Mouse (Mus musculus): Measurements from ENCODE around the gene 1810062G17Rik. TPM values are rescaled to one million over a fixed set of nuclear protein-coding genes. Genes with fewer than 3 reads are reported as not detected.

The 1810062G17Rik gene
- polyA plus RNA-seq, 1 experiment from 2014 or later = 2.8 TPM

- Histone ChIP-seq H3K9me3 (replicated peaks; ENCODE audit: control insufficient read depth, low read length) (no peaks in the 10 kb centered on the region), H3K4me2 (ENCODE audit: low read depth, low read length) (no peak overlapping the region), H3K4me1 (ENCODE audit: control insufficient read depth, insufficient read depth, low read length) (peaks cover 4% of the 10 kb centered on the region; the same call in 1 of the 2 replicates), H3K27ac (ENCODE audit: low read length) (no peak overlapping the region), H3K27me3 (ENCODE audit: control insufficient read depth, insufficient read depth, low read length) (no peaks in the 10 kb centered on the region; the same call in 1 of the 2 replicates), H3K36me3 (ENCODE audit: control insufficient read depth, insufficient read depth, low read length) (no peaks in the 10 kb centered on the region), H3K4me3 (replicated peaks; ENCODE audit: low read length) (no peak overlapping the region), H3K9ac (ENCODE audit: low read length) (no peak overlapping the region)
- no peak for ATAC-seq (ENCODE audit: insufficient read depth, low FRiP score)
- WGBS = 77% methylated on average over 2 of the region's 2 CpGs
Measured at GRCm38 (mm10) chr3:36494613-36495012, 18.9 kb downstream of the 1810062G17Rik start.

- H3K9me3 ChIP-seq (replicated peaks; ENCODE audit: control insufficient read depth, low read length) = no peaks in the 10 kb centered on the region
- 0 out of 2 replicates have a peak overlapping the region, but pooled peaks have one; percentile 13 for H3K4me3 ChIP-seq (replicated peaks; ENCODE audit: low read length)
- H3K4me1 ChIP-seq (ENCODE audit: control insufficient read depth, insufficient read depth, low read length) = peaks cover 4% of the 10 kb centered on the region; the same call in 1 of the 2 replicates
- 12% methylated on average over 6 of the region's 6 CpGs for WGBS
- peak; percentile 57; the same call in 1 of the 2 replicates for ATAC-seq (ENCODE audit: insufficient read depth, low FRiP score)
- no peak overlapping the region for H3K27ac ChIP-seq (ENCODE audit: low read length)
- no peaks in the 10 kb centered on the region for H3K36me3 ChIP-seq (ENCODE audit: control insufficient read depth, insufficient read depth, low read length)
- peak overlapping the region; percentile 39 for H3K4me2 ChIP-seq (ENCODE audit: low read depth, low read length)
- H3K27me3 ChIP-seq (ENCODE audit: control insufficient read depth, insufficient read depth, low read length) = no peaks in the 10 kb centered on the region; the same call in 1 of the 2 replicates
- no peak overlapping the region; the same call in 1 of the 2 replicates for H3K9ac ChIP-seq (ENCODE audit: low read length)
Measured at GRCm38 (mm10) chr3:36495436-36495835, 19.7 kb downstream of the 1810062G17Rik start.

GRCm38 (mm10) chr3:36496273-36496672, 20.5 kb downstream of the 1810062G17Rik start:
- H3K27ac ChIP-seq (ENCODE audit: low read length) = no peak overlapping the region
- no peaks in the 10 kb centered on the region for H3K9me3 ChIP-seq (replicated peaks; ENCODE audit: control insufficient read depth, low read length)
- H3K9ac ChIP-seq (ENCODE audit: low read length) = no peak overlapping the region
- no peak overlapping the region for H3K4me2 ChIP-seq (ENCODE audit: low read depth, low read length)
- H3K4me1 ChIP-seq (ENCODE audit: control insufficient read depth, insufficient read depth, low read length) = peaks cover 4% of the 10 kb centered on the region; the same call in 1 of the 2 replicates
- H3K36me3 ChIP-seq (ENCODE audit: control insufficient read depth, insufficient read depth, low read length) = no peaks in the 10 kb centered on the region
- 86% methylated on average over 9 of the region's 9 CpGs for WGBS
- H3K27me3 ChIP-seq (ENCODE audit: control insufficient read depth, insufficient read depth, low read length) = no peaks in the 10 kb centered on the region; the same call in 1 of the 2 replicates
- no peak overlapping the region for H3K4me3 ChIP-seq (replicated peaks; ENCODE audit: low read length)
- ATAC-seq (ENCODE audit: insufficient read depth, low FRiP score) = no peak

- H3K9ac ChIP-seq (ENCODE audit: low read length) = peak overlapping the region; percentile 40; the same call in 1 of the 2 replicates
- no peaks in the 10 kb centered on the region; the same call in 1 of the 2 replicates for H3K27me3 ChIP-seq (ENCODE audit: control insufficient read depth, insufficient read depth, low read length)
- no peak for ATAC-seq (ENCODE audit: insufficient read depth, low FRiP score)
- H3K4me3 ChIP-seq (replicated peaks; ENCODE audit: low read length) = no peak overlapping the region
- 0 out of 2 replicates have a peak overlapping the region, but pooled peaks have one; percentile 9 for H3K4me2 ChIP-seq (ENCODE audit: low read depth, low read length)
- no peaks in the 10 kb centered on the region for H3K9me3 ChIP-seq (replicated peaks; ENCODE audit: control insufficient read depth, low read length)
- H3K36me3 ChIP-seq (ENCODE audit: control insufficient read depth, insufficient read depth, low read length) = no peaks in the 10 kb centered on the region
- H3K4me1 ChIP-seq (ENCODE audit: control insufficient read depth, insufficient read depth, low read length) = peaks cover 4% of the 10 kb centered on the region; the same call in 1 of the 2 replicates
- no peak overlapping the region for H3K27ac ChIP-seq (ENCODE audit: low read length)
- 18% methylated on average over 14 of the region's 14 CpGs for WGBS
Measured at GRCm38 (mm10) chr3:36496746-36497145, 21.0 kb downstream of the 1810062G17Rik start.

- WGBS = 86% methylated on average over 6 of the region's 6 CpGs
- H3K4me3 ChIP-seq (replicated peaks; ENCODE audit: low read length) = no peak overlapping the region
- no peaks in the 10 kb centered on the region for H3K9me3 ChIP-seq (replicated peaks; ENCODE audit: control insufficient read depth, low read length)
- ATAC-seq (ENCODE audit: insufficient read depth, low FRiP score) = no peak
- no peaks in the 10 kb centered on the region for H3K36me3 ChIP-seq (ENCODE audit: control insufficient read depth, insufficient read depth, low read length)
- no peak overlapping the region for H3K27ac ChIP-seq (ENCODE audit: low read length)
- no peak overlapping the region for H3K9ac ChIP-seq (ENCODE audit: low read length)
- no peaks in the 10 kb centered on the region; the same call in 1 of the 2 replicates for H3K27me3 ChIP-seq (ENCODE audit: control insufficient read depth, insufficient read depth, low read length)
- H3K4me2 ChIP-seq (ENCODE audit: low read depth, low read length) = no peak overlapping the region
- peaks cover 4% of the 10 kb centered on the region; the same call in 1 of the 2 replicates for H3K4me1 ChIP-seq (ENCODE audit: control insufficient read depth, insufficient read depth, low read length)
Measured at GRCm38 (mm10) chr3:36498224-36498623, 22.5 kb downstream of the 1810062G17Rik start.

GRCm38 (mm10) chr3:36499418-36499817, 23.7 kb downstream of the 1810062G17Rik start:
- 94% methylated on average over 7 of the region's 7 CpGs for WGBS
- no peaks in the 10 kb centered on the region for H3K36me3 ChIP-seq (ENCODE audit: control insufficient read depth, insufficient read depth, low read length)
- H3K4me1 ChIP-seq (ENCODE audit: control insufficient read depth, insufficient read depth, low read length) = peaks cover 4% of the 10 kb centered on the region; the same call in 1 of the 2 replicates
- no peak overlapping the region for H3K4me2 ChIP-seq (ENCODE audit: low read depth, low read length)
- no peak for ATAC-seq (ENCODE audit: insufficient read depth, low FRiP score)
- H3K4me3 ChIP-seq (replicated peaks; ENCODE audit: low read length) = no peak overlapping the region
- no peak overlapping the region for H3K27ac ChIP-seq (ENCODE audit: low read length)
- H3K27me3 ChIP-seq (ENCODE audit: control insufficient read depth, insufficient read depth, low read length) = no peaks in the 10 kb centered on the region; the same call in 1 of the 2 replicates
- no peak overlapping the region for H3K9ac ChIP-seq (ENCODE audit: low read length)
- H3K9me3 ChIP-seq (replicated peaks; ENCODE audit: control insufficient read depth, low read length) = no peaks in the 10 kb centered on the region

GRCm38 (mm10) chr3:36500976-36501375, 25.2 kb downstream of the 1810062G17Rik start:
- no peaks in the 10 kb centered on the region for H3K36me3 ChIP-seq (ENCODE audit: control insufficient read depth, insufficient read depth, low read length)
- H3K4me2 ChIP-seq (ENCODE audit: low read depth, low read length) = no peak overlapping the region
- no peak for ATAC-seq (ENCODE audit: insufficient read depth, low FRiP score)
- no peaks in the 10 kb centered on the region for H3K9me3 ChIP-seq (replicated peaks; ENCODE audit: control insufficient read depth, low read length)
- peaks cover 4% of the 10 kb centered on the region; the same call in 1 of the 2 replicates for H3K4me1 ChIP-seq (ENCODE audit: control insufficient read depth, insufficient read depth, low read length)
- 81% methylated on average over 8 of the region's 8 CpGs for WGBS
- H3K27me3 ChIP-seq (ENCODE audit: control insufficient read depth, insufficient read depth, low read length) = no peaks in the 10 kb centered on the region; the same call in 1 of the 2 replicates
- no peak overlapping the region for H3K4me3 ChIP-seq (replicated peaks; ENCODE audit: low read length)
- H3K27ac ChIP-seq (ENCODE audit: low read length) = no peak overlapping the region
- no peak overlapping the region for H3K9ac ChIP-seq (ENCODE audit: low read length)

GRCm38 (mm10) chr3:36501546-36501945, 25.8 kb downstream of the 1810062G17Rik start:
- no peak overlapping the region for H3K9ac ChIP-seq (ENCODE audit: low read length)
- H3K27ac ChIP-seq (ENCODE audit: low read length) = no peak overlapping the region
- peaks cover 2% of the 10 kb centered on the region; the same call in 1 of the 2 replicates for H3K4me1 ChIP-seq (ENCODE audit: control insufficient read depth, insufficient read depth, low read length)
- H3K36me3 ChIP-seq (ENCODE audit: control insufficient read depth, insufficient read depth, low read length) = no peaks in the 10 kb centered on the region
- H3K9me3 ChIP-seq (replicated peaks; ENCODE audit: control insufficient read depth, low read length) = no peaks in the 10 kb centered on the region
- ATAC-seq (ENCODE audit: insufficient read depth, low FRiP score) = no peak
- no peaks in the 10 kb centered on the region; the same call in 1 of the 2 replicates for H3K27me3 ChIP-seq (ENCODE audit: control insufficient read depth, insufficient read depth, low read length)
- no peak overlapping the region for H3K4me2 ChIP-seq (ENCODE audit: low read depth, low read length)
- 72% methylated on average over 7 of the region's 7 CpGs for WGBS
- no peak overlapping the region for H3K4me3 ChIP-seq (replicated peaks; ENCODE audit: low read length)

- H3K4me2 ChIP-seq (ENCODE audit: low read depth, low read length) = no peak overlapping the region
- H3K9ac ChIP-seq (ENCODE audit: low read length) = no peak overlapping the region
- H3K27ac ChIP-seq (ENCODE audit: low read length) = no peak overlapping the region
- no peaks in the 10 kb centered on the region for H3K4me1 ChIP-seq (ENCODE audit: control insufficient read depth, insufficient read depth, low read length)
- 74% methylated on average over 8 of the region's 8 CpGs for WGBS
- no peak overlapping the region for H3K4me3 ChIP-seq (replicated peaks; ENCODE audit: low read length)
- H3K36me3 ChIP-seq (ENCODE audit: control insufficient read depth, insufficient read depth, low read length) = no peaks in the 10 kb centered on the region
- H3K27me3 ChIP-seq (ENCODE audit: control insufficient read depth, insufficient read depth, low read length) = no peaks in the 10 kb centered on the region
- no peak for ATAC-seq (ENCODE audit: insufficient read depth, low FRiP score)
- no peaks in the 10 kb centered on the region for H3K9me3 ChIP-seq (replicated peaks; ENCODE audit: control insufficient read depth, low read length)
Measured at GRCm38 (mm10) chr3:36505306-36505705, 29.6 kb downstream of the 1810062G17Rik start.

Measured in stomach, embryonic 16.5 days (tissue).